Mouse (Mus musculus) urinary bladder, postnatal 14 days (tissue): ENCODE measurements around the gene Plekhg3.

Source experiments
- DNase-seq: peaks from one replicate; pipeline ENCODE4 v3.0.0; 2021; ENCODE audit warnings: low spot score

The Plekhg3 gene

GRCm38 (mm10) chr12:76623374-76623773 is 92.7 kb downstream of the Plekhg3 start:
- no peak for DNase-seq
